Comparison of ENCODE assay signal across 14 mouse cellular contexts in the genomic region with DNA sequence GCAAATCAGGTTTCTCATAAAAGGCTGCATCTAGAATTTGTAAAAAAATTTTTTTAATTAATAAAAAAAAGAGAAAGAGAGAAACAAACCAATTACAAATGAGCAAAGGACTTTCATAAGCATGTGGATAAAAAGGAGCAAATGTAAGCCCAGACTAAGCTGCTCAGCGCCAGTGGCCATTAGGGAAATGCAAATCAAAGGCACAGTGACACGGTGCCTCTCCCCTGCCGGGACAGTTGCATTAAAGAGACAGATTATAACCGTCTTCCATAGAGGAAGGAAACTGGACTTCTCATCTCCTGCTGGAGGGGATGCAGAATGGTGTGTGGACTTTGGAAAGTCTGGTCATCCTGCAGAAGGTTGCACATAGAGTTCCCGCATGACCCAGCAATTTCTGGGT.
"Had no signal": no experiment of that assay in that cellular context is flagged by ENCODE, and none has a peak within 500 bp of the region (broad histone marks: within the 10 kb centered on the region; RNA-seq: fewer than 3 reads in every experiment).

No protein-coding gene starts in this region.

- H3K36me3 ChIP-seq: heart, embryonic 13.5 days; heart, embryonic 15.5 days; hindbrain, embryonic 15.5 days; kidney, embryonic 15.5 days; limb, embryonic 13.5 days; limb, embryonic 15.5 days had no signal

- DNase-seq: gastrocnemius, postnatal 36 days; heart, adult 11 months; layer of hippocampus, adult 9-11 months had no signal

- H3K4me3 ChIP-seq: heart, adult 2 months; heart, embryonic 13.5 days; heart, embryonic 15.5 days; hindbrain, embryonic 15.5 days; kidney, embryonic 15.5 days; limb, embryonic 13.5 days; limb, embryonic 15.5 days had no signal

- H3K4me1 ChIP-seq: heart, embryonic 13.5 days; heart, embryonic 15.5 days; hindbrain, embryonic 15.5 days; kidney, embryonic 15.5 days; limb, embryonic 13.5 days; limb, embryonic 15.5 days had no signal

- H3K4me2 ChIP-seq: heart, embryonic 11.5 days; heart, embryonic 13.5 days; heart, embryonic 15.5 days; hindbrain, embryonic 15.5 days; kidney, embryonic 15.5 days; limb, embryonic 13.5 days; limb, embryonic 15.5 days had no signal

- H3K9me3 ChIP-seq: heart, embryonic 13.5 days; heart, embryonic 15.5 days; hindbrain, embryonic 15.5 days; kidney, embryonic 15.5 days; limb, embryonic 13.5 days; limb, embryonic 15.5 days had no signal

- H3K27ac ChIP-seq: heart, adult 2 months; heart, embryonic 13.5 days; heart, embryonic 15.5 days; hindbrain, embryonic 15.5 days; hindbrain, postnatal 0 days; kidney, embryonic 15.5 days; kidney, postnatal 0 days; limb, embryonic 13.5 days; limb, embryonic 15.5 days had no signal

- H3K9ac ChIP-seq: heart, embryonic 13.5 days; heart, embryonic 15.5 days; hindbrain, embryonic 15.5 days; kidney, embryonic 15.5 days; limb, embryonic 13.5 days; limb, embryonic 15.5 days had no signal

- ATAC-seq: hindbrain, postnatal 0 days; intestine, embryonic 16.5 days had no signal
